Mouse (Mus musculus) intestine, postnatal 0 days (tissue): Measurements from ENCODE around the gene Utp6. TPM values are rescaled to one million over a fixed set of nuclear protein-coding genes. Genes with fewer than 3 reads are reported as not detected.

Experiments used
- ATAC-seq: fragments of 200-750 bp; cut with Nextera tagmentation; 2 replicates; pipeline ENCODE4 v1.8.0; 2017; ENCODE audit warnings: mild to moderate bottlenecking, moderate TSS enrichment, moderate library complexity
- H3K27ac ChIP-seq: fragments of 300-500 bp; sonication (generic); 2 replicates; pipeline ENCODE4 v1.5.1; 2014; ENCODE audit warnings: mild to moderate bottlenecking, low read depth, low read length, moderate library complexity
- H3K27me3 ChIP-seq: fragments of 300-500 bp; sonication (generic); replicated peaks from 2 replicates; pipeline ENCODE4 v1.6.1; 2014; ENCODE audit warnings: low read length, mixed read lengths; ENCODE audit not compliant: control insufficient read depth, insufficient read depth
- H3K36me3 ChIP-seq: fragments of 300-500 bp; sonication (generic); 2 replicates; pipeline ENCODE4 v1.6.1; 2014; ENCODE audit warnings: mild to moderate bottlenecking, moderate library complexity; ENCODE audit not compliant: control insufficient read depth, insufficient read depth
- H3K4me1 ChIP-seq: fragments of 300-500 bp; sonication (generic); replicated peaks from 2 replicates; pipeline ENCODE4 v1.6.1; 2014; ENCODE audit warnings: antibody characterized with exemption, low read length, mixed read lengths; ENCODE audit not compliant: control insufficient read depth, insufficient read depth
- H3K4me2 ChIP-seq: fragments of 300-500 bp; sonication (generic); replicated peaks from 2 replicates; pipeline ENCODE4 v1.6.1; 2014; ENCODE audit warnings: low read depth, mild to moderate bottlenecking, moderate library complexity
- H3K4me3 ChIP-seq: fragments of 300-500 bp; sonication (generic); 2 replicates; pipeline ENCODE4 v1.5.1; 2014; ENCODE audit warnings: low read depth, low read length
- H3K9ac ChIP-seq: fragments of 300-500 bp; sonication (generic); 2 replicates; pipeline ENCODE4 v1.6.1; 2014; ENCODE audit warnings: mild to moderate bottlenecking, low read depth, low read length
- H3K9me3 ChIP-seq: fragments of 300-500 bp; sonication (generic); 2 replicates; pipeline ENCODE4 v1.6.1; 2016; ENCODE audit warnings: mixed run types; ENCODE audit not compliant: control insufficient read depth
- CTCF ChIP-seq: sonication (generic); IDR thresholded peaks from 2 replicates; pipeline ENCODE4 v1.5.1; 2016; ENCODE audit warnings: low read depth, mild to moderate bottlenecking, control low read depth, antibody characterized with exemption, moderate library complexity
- WGBS: fragments of 180-500 bp; shearing (Covaris S2); extraction: QIAGEN DNeasy Blood & Tissue Kit; methylation state at CpG from one replicate; pipeline ENCODE4 v1.1.7; 2014; 5-methylcytosine and 5-hydroxymethylcytosine counted together
- polyA plus RNA-seq: library from polyadenylated mRNA; unstranded; fragments of >200 nt; fragmentation: Nextera tagmentation; extraction: Ambion mirVana; gene quantifications from 2 replicates; pipeline ENCODE4 v1.2.1, GENCODE M21; 2015

Utp6 gene
- polyA plus RNA-seq, 1 experiment from 2014 or later, result 24.5 TPM

GRCm38 (mm10) chr11:79886961-79887360, 75.2 kb downstream of the Utp6 start:
- Histone ChIP-seq H3K4me1 (no peaks in the 10 kb centered on the region), H3K4me3 (no peak overlapping the region), H3K27me3 (no peaks in the 10 kb centered on the region), H3K27ac (peak overlapping the region; percentile 71; the same call in 1 of the 2 replicates), H3K9me3 (no peaks in the 10 kb centered on the region), H3K4me2 (no peak overlapping the region), H3K9ac (no peak overlapping the region), H3K36me3 (no peaks in the 10 kb centered on the region)
- no peak for ATAC-seq
- no peak for TF ChIP-seq CTCF
- 90% methylated on average over 1 of the region's 1 CpGs for WGBS

GRCm38 (mm10) chr11:79886395-79886794, 75.8 kb downstream of the Utp6 start:
- no peak overlapping the region for H3K4me2 ChIP-seq
- 97% methylated on average over 1 of the region's 1 CpGs for WGBS
- no peak for TF ChIP-seq CTCF
- H3K4me1 ChIP-seq, result no peaks in the 10 kb centered on the region
- H3K36me3 ChIP-seq, result no peaks in the 10 kb centered on the region
- H3K9ac ChIP-seq, result no peak overlapping the region
- no peaks in the 10 kb centered on the region for H3K9me3 ChIP-seq
- no peaks in the 10 kb centered on the region for H3K27me3 ChIP-seq
- H3K4me3 ChIP-seq, result no peak overlapping the region
- H3K27ac ChIP-seq, result peak overlapping the region; percentile 71
- no peak for ATAC-seq

- Histone ChIP-seq H3K27me3 (no peaks in the 10 kb centered on the region), H3K9me3 (no peaks in the 10 kb centered on the region), H3K4me1 (no peaks in the 10 kb centered on the region), H3K27ac (peak overlapping the region; percentile 71), H3K9ac (no peak overlapping the region), H3K36me3 (no peaks in the 10 kb centered on the region), H3K4me3 (no peak overlapping the region), H3K4me2 (no peak overlapping the region)
- no peak for TF ChIP-seq CTCF
- peak; percentile 96 for ATAC-seq
- 43% methylated on average over 13 of the region's 13 CpGs for WGBS
These were observed 76.3 kb downstream of the Utp6 start for GRCm38 (mm10) chr11:79885713-79886393.

GRCm38 (mm10) chr11:79884784-79885183, 77.4 kb downstream of the Utp6 start:
- H3K4me1 ChIP-seq, result no peaks in the 10 kb centered on the region
- no peak for ATAC-seq
- no peak overlapping the region for H3K4me3 ChIP-seq
- no peaks in the 10 kb centered on the region for H3K27me3 ChIP-seq
- no peak overlapping the region for H3K9ac ChIP-seq
- 60% methylated on average over 6 of the region's 6 CpGs for WGBS
- 0 out of 2 replicates have a peak overlapping the region, but pooled peaks have one; percentile 5 for H3K27ac ChIP-seq
- H3K36me3 ChIP-seq, result no peaks in the 10 kb centered on the region
- no peak overlapping the region for H3K4me2 ChIP-seq
- TF ChIP-seq CTCF, result peak; percentile 35
- no peaks in the 10 kb centered on the region for H3K9me3 ChIP-seq

Other genes starting within 250 kb of the Utp6 start
- 14.2 and 18.5 TPM in 2 replicates for gene Suz12, start 30.7 kb upstream of the Utp6 start, polyA plus RNA-seq
- 13.2 and 14.2 TPM in 2 replicates for gene Crlf3, start 118.6 kb upstream of the Utp6 start, polyA plus RNA-seq
- 2.2 and 2.4 TPM in 2 replicates for gene Atad5, start 127.0 kb upstream of the Utp6 start, polyA plus RNA-seq
- gene Tefm, start 179.8 kb upstream of the Utp6 start, polyA plus RNA-seq, result 15.0 and 16.3 TPM in 2 replicates
- gene Adap2, start 191.7 kb upstream of the Utp6 start, polyA plus RNA-seq, result 11.7 and 11.9 TPM in 2 replicates
- 8.9 and 9.1 TPM in 2 replicates for gene Rnf135, start 221.5 kb upstream of the Utp6 start, polyA plus RNA-seq
- gene Rhot1, start 246.6 kb upstream of the Utp6 start, polyA plus RNA-seq, result 20.7 and 21.3 TPM in 2 replicates